Mouse (Mus musculus) fat pad, adult 2 months (tissue): ENCODE measurements around the gene Psmd11.
A peak's percentile ranks its signal among the peaks of the same experiment; 100 is the strongest.
"Not testable (repeated sequence)": the region's sequence is repeated elsewhere in the genome, so short reads cannot be mapped to it uniquely, and the experiment has no call there.

Source experiments
- DNase-seq: peaks from one replicate; pipeline ENCODE4 v3.0.0-alpha.2; 2011; ENCODE audit warnings: low read depth, low spot score; ENCODE audit errors: extremely low read depth

The Psmd11 gene

DNA sequence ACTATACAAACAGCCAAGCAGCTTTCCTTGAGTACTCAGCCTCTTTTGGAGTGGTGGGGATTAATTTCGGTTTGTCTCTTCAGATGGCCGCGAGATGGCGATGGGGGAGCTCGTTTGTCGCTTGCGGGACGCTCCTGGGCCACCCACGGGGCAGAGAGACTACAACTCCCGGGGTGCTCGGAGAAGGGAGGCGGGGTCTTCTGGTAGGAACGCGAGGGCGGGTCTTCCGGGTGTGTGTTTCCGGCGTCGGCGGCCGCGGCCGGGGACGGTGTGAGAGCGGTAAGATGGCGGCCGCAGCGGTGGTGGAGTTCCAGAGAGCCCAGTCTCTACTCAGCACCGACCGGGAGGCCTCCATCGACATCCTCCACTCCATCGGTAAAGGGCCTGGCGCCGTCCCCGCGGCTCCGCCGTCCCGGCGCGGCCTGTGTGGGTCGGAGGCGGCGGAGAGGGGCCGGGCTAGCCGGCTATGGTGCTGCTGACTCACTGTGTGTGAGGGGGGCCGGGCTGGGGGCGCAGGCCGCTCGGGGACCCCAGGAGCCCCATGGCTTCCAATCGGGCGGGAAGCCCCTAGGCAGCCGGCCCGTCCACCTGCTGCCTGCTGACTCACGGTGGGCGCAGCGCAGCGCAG is at the start of gene Psmd11:
Gene Psmd11 (plus strand): TSS at position 235 of the 628 bp plus-strand sequence.
- peak; percentile 58 for DNase-seq

DNA sequence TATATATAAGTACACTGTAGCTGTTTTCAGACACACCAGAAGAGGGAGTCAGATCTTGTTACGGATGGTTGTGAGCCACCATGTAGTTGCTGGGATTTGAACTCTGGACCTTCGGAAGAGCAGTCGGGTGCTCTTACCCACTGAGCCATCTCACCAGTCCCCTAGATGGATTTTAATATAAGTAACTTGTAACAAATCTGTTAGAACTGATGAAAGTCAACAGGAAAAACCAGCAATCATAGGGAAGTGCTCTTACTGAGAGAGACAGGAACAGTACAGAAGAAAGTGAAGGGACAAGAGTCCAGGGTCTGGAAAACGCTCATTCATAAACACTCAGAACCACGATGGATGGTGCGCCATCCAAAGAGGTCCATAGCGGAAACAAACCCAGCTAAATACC is 49.2 kb upstream of the Psmd11 start:
- not testable (repeated sequence) for DNase-seq

DNA sequence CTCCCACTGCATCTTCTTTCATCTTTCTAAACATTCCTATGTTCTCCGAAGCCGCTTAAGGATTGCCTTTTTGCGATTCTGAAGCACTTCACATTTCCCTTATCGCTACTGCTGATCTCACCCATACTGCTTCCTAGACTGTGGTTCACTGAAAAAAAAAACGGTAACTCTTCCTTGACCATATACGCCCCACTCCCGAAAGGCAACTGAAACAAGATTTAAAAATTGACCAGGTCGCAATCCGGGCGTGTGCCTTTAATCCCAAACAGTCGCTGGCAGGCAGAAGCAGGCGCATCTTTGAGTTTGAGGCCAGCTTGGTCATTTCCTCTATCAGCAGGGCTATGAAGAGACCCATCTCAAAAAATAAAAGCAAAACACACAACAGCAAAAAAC is 45.8 kb upstream of the Psmd11 start:
- no peak for DNase-seq

DNA sequence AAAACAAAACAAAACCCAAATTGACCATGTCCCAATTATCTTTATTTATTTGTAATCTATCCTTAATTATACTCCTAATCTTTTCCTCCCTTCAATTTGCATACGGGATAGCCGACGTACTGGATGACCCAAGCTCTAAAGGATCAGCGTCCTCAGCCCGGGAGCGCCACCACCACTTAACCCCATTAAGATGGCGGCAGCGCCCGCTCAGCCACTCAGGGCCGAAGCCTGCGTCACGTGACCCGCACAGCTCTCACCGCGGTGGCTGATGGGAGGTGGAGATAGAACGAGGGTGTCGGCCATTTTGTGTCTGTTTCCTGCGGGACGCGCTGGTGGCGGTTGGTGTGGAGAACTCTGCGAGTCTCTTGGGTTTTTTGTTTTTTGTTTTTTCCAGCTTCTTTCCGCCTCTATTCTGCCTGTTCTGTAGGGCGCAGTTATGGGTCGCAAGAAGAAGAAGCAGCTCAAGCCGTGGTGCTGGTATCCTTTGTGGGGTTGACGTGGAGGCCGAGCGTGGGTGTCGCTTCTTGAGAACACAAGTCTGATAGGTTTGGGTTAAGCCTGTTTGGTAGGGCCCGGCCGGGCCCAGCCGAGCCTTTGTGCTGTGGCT is 45.3 kb upstream of the Psmd11 start, which contains the start of gene Zfp207:
Gene Zfp207 (plus strand): TSS at position 261 of the 607 bp plus-strand sequence.
- peak; percentile 52 for DNase-seq

DNA sequence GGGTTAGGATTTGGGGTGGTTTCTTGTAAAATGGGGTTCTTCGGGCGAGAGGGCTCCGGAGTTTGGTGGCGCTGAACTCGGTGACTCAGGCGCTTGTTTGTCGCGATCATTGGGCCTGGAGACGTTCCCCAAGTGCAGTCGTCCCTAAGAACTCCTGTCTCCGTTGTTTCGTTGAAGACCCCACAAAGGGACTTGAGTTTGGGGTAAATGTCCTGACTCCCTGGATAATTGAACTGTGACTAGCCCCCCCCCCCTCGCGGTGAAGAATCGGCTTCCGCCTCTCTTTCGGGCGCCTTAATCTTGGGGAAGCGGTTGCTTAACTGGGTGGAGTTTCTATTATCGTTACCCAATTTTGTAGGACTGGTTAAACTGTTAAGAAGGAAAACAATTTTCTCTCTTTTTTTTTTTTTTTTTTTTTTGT is 44.8 kb upstream of the Psmd11 start:
- peak; percentile 25 for DNase-seq

DNA sequence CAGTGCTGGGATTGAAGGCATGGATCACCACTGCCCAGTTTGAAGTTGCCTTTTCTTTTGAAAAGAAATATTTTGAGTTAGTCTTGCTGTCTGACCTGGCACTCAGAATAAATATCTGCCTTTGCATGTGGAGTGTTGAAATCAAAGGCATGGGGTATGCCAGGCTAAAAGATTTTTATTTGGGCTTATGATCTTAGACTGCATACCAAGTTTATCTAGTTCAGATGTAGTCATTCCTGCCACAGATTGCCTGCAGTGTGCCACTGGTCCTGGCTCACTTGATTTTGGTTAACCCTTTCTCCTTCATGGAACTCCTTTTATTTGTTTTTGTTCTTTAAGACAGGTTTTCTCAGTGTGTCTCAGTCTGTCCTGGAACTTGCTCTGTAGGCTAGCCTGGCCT is 44.0 kb upstream of the Psmd11 start:
- DNase-seq = no peak

DNA sequence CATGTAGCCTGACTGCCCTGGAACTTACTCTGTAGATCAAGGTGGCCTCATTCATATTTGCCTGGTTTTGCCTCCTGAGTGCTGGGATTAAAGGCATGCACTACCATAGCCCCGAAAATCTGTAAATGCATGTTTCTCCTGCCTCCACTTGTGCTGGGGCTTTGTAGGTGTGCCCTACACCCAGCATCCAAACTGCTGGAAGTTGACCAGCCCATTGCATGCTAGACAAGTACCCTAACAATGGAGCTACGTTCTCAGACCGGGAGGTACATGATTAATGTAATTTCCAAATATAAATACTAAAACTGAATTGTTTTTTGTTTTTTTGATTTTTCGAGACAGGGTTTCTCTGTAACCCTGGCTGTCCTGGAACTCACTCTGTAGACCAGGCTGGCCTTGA is 43.4 kb upstream of the Psmd11 start:
- no peak for DNase-seq

DNA sequence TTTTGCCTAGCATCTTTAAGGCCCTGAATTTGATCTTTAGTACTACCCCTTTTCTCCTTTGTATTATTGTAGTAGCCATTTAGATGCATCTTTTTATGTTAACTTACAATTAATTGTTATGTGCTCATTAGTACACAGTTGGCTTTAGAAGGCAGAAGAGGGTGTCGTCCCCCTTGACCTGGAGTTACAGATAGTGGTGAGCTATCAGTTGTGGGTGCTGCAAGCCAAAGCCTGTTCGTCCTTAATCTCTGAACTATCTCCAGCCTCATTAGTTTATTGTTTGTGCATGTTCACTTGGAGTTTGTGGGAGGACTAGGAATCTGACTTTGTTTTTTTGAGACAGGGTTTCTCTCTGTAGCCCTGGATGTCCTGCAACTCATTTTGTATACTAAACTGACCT is 41.6 kb upstream of the Psmd11 start:
- no peak for DNase-seq

DNA sequence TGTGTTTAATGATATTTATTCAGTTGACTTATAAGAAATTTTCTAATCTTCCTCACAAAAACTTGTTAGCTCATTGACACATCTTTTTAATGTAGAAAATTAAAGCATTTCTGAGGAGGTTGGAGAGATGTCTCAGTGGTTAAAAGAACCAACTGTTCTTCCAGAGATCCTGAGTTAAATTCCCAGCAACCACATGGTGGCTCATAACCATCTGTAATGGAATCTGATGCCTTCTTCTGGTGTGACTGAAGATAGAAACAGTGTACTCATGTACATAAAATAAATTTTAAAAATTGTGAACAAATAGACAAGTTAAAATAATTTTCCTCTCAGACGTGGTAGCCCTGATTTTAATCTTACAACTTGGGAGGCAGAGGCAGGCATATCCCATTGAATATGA is 38.5 kb upstream of the Psmd11 start:
- no peak for DNase-seq

DNA sequence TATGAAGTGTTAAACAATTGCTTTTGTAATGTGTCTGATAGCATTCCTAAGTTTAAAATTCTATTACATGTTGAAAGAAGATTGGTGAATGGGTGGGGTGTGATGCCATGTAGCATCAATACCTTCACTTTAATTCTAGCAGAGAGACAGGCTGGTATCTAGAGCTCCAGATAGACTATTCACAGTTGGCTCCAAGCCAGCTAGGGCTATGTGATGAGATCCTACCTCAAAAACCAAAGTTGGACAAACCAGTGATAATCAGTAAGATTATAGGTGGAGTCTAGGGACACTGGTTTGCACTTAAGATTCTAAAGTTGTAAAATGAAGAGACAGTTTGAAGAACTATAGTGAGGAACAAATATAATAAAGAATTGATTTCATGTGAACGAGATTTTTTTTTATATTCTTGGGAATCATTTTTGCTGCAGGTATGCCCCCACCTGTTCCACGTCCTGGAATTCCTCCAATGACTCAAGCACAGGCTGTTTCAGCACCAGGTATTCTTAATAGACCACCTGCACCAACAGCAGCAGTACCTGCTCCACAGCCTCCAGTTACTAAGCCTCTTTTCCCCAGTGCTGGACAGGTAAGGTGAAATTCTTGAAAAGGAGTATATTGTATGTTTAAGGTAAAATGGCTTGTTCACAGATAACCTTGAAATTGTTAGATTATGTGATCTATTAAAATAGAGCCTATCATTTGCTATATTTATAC is 36.9 kb upstream of the Psmd11 start:
- DNase-seq = no peak

DNA sequence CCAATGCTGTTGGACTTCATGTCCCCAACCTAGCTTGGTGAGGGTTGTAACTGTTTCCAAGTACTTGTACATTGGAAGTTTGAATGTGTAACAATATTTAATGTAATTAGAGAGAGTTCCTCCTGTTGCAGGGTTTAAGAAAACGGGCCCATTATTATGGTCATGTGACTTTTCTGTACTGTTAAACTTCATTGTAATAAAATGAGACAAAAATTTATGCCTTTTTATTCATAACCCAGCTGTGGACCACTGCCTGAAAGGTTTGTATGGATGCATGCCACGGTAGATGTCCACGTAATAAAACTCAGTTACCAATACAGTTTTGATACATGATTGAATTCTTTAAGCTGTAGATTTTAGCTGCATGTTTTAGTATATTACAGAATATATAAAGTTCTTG is 32.5 kb upstream of the Psmd11 start:
- no peak for DNase-seq

DNA sequence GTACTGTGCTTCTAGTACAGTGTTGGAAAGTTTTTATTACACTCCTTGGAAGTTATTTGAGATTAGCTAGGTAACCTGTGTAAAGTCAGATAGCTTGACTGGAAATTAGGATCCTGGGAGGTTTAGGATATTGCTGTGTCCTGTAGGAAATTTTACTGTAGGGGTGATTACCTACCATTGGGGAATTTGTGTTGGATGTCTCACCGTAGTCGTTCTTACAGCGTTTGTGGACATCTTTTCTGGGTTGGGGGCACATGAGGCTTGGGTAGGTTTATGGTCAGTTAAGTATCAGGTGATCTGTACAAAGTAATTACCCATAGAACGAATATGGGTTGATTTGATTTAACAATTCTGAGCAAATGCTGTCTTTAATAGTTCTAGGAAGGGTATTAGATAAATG is 31.8 kb upstream of the Psmd11 start:
- DNase-seq = no peak

DNA sequence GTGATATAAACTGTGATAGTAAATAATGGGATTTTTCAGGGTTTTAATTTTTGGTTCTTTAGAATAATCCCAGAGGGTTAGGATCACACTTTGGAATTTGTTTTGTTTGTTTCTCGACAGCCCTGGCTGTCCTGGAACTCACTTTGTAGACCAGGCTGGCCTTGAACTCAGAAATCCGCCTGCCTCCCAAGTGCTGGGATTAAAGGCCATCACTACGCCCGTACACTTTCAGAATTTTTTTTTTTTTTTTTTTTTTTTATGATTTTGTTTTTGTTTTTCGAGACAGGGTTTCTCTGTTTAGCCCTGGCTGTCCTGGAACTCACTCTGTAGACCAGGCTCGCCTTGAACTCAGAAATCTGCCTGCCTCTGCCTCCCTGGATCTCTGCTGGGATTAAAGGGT is 20.5 kb upstream of the Psmd11 start:
- DNase-seq = not testable (repeated sequence)

DNA sequence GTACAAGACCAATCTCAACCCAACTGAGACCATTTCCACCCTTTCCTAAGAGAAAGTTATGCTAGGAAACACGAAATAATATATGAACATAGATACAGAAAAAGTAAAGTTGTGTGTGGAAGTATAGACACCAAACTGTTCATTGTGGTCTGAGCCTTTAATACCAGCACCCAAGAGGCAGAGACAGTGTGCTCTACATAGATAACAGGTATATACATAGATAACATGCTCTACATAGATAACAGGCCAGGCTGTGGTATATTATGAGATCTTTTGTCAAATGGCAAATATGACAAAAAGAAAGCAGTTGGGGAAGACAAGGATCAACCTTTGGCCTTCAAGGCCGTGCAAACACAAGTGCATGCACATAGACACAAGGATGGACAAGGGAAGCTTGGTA is 18.0 kb upstream of the Psmd11 start:
- DNase-seq = no peak

DNA sequence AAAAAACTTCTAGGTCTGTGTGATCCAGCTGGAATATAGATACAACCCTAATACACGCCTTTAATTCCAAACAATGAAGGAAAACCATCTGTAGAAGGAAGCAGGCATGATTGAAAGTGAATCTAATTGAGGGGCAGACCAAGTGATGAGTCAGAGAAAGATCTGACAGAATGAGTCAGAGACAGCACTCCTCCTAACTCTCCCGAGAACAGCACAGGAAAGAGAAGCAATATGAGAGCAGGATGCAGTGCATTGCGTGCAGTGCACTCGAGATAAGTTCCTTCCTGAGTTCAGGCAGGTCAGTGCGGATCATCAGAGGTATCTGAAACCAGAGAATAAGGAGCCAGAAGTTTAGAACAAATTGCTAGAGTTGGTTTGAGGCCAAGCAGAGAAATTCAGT is 11.3 kb upstream of the Psmd11 start:
- no peak for DNase-seq

DNA sequence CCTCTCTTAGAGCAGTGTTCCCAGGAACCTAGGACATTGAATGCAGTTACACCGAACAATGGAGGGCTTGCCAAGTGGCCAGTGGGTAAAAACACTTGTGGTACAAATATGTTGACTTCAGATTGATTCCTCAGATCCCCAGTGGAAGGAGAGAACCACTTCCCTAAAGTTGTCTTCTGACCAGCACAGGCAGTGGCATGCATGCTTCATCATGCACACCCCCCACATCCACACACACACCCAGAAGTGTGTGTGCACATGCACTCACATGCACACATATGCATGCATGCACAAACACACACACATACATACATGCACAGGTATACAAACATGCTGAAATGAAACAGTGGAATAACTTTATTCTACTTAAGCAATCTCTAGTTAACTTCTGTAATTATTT is 8.7 kb upstream of the Psmd11 start:
- no peak for DNase-seq

DNA sequence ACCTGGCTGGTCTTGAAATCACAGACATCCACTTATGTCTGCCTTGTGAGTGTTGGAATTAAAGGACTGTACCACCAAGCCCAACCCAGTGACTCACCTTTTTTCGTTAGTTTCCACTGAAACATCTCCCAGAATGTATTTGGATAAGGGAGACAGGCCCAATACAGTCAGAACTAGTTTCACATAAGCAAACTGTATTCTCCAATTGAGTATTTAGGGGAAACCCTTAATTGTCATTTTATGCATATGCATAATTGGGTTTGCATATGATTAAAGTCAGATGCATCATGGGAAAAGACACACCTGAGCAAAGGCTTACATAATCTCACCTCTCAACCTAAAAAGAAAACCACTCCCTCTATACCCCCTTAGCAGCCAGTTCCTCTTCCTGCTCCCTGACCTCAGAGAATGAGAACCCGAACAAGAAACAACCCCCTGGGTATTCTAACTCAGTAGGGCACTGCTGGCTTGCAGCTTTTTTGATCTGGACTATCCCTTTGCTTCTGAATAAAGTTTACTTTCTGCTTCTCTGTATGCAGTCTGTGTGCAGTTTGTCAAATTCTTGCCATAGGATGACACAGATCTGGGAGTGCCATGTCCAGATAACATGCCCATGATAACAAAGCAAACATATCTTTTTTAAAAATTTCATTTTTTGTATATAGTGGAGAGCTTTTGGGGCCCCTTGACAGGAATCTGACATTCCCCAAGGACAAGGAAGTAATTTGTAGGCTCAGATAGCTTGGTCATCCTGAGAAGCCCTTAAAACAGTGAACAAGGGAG is 8.0 kb upstream of the Psmd11 start:
- DNase-seq = no peak

DNA sequence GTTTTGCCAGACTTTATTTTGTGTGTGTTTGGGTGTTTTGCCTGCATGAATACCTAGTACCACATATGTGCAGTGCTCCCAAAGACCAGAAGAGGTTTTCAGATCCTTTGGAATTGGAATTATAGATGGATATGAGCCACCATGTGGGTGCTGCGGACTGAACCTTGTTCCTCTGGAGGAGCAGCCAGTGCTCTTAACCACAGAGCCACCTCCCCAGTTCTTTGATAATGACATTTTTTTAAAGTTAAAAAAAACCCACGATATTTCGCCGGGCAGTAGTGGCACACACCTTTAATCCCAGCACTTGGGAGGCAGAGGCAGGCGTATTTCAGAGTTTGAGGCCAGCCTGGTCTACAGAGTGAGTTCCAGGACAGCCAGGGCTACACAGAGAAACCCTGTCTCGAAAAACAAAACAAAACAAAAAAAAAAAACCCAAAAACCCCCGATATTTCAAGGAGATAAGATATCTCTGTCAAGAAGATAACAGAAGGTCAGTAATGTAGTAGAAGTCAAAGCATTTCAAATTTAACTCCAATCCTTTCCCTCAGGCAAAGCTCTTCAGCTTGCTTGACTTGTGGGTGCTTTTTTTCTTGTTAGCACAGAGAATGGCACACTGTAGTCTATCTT is 6.9 kb upstream of the Psmd11 start:
- DNase-seq = no peak

DNA sequence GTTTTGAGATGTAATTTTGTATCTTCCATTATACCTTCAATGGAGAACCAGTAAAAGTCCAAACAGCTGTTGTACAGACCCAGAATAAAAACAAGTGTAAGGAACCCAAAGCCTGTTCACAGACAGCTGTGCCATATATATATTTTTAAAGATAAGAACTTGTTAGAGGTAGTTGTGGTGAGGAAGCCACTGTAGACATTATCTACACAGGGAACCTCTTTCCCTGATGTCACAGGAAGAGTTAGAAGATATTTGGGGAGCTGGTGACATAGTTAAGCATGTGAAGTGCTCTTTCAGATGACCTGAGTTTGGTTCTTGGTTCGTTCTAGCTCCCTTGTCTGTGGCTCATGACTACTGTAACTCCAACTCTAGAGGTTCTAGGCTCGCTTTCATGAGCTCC is 3.7 kb upstream of the Psmd11 start:
- no peak for DNase-seq

DNA sequence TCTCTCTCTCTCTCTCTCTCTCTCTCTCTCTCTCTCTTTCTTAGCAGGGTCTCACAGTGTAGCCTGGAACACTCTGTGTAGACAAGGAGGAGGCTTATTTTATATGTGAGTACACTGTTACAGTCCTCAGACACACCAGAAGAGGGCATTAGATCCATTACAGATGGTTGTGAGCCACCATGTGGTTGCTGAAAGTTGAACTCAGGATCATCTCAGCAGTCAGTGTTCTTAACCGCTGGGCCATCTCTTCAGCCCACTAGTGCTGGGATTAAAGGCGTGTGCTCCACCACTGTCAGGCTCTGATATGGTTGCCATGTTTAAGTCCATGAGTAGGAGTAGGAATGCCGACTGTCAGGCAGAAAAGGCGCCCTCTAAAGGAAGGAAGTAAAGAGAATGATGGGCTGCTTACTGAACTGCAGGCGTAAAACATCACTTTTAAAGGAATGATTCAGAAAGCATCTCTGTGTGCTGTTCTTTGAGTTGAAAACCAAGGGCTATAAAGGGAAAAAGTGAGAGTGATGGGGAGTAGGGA is 3.1 kb upstream of the Psmd11 start:
- DNase-seq = no peak
